Mouse (Mus musculus) heart, postnatal 0 days (tissue): ENCODE measurements around the gene Crlf1.

Experiments used
- CTCF ChIP-seq: IDR thresholded peaks from 2 replicates; pipeline ENCODE4 v1.5.1; 2016; ENCODE audit warnings: antibody characterized with exemption, control low read depth, low read depth
- EP300 ChIP-seq: IDR thresholded peaks from 2 replicates; pipeline ENCODE4 v1.6.1; 2016; ENCODE audit warnings: antibody characterized with exemption, low read depth

GRCm38 (mm10) chr8:70541081-70541480 is 48.1 kb downstream of the Crlf1 start:
- TF ChIP-seq EP300 = no peak
- TF ChIP-seq CTCF = no peak
